Mouse (Mus musculus) liver, postnatal 0 days (tissue): ENCODE results near the gene Gm5475.

ENCODE experiments used
- CTCF ChIP-seq: sonication (generic); IDR thresholded peaks from 2 replicates; pipeline ENCODE4 v1.5.1; 2016; ENCODE audit warnings: antibody characterized with exemption, low read depth
- EP300 ChIP-seq: IDR thresholded peaks from 2 replicates; pipeline ENCODE4 v1.6.1; 2016; ENCODE audit warnings: antibody characterized with exemption, low read depth, mild to moderate bottlenecking

DNA sequence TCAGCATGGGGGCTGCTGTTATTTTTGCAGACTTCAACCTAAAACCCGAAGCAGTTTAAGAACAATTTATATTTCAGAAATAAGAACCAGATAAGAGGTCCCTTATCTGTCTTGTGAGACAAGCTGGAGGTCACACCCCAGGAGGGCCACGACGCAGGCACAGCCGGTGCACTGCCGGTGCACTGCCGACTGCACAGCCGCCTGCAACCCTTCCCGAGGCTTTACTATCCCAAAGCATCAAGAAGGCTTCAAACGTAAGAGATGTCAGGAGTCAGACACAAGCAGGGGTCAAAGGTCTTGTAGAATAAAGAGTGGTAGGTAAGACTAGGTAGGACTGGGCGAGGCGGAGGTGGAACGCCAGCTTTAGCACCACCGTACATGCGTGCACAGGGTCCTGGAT, 19.6 kb upstream of the Gm5475 start:
- TF ChIP-seq CTCF, result no peak
- no peak for TF ChIP-seq EP300
